Mouse (Mus musculus): ENCODE measurements around the gene Gm6509. TPM values are rescaled to one million over a fixed set of nuclear protein-coding genes. Genes with fewer than 3 reads are reported as not detected.
"Not testable (repeated sequence)": the region's sequence is repeated elsewhere in the genome, so short reads cannot be mapped to it uniquely, and the experiment has no call there.

Gene Gm6509
- polyA plus RNA-seq (2015; fragmentation: Nextera tagmentation; extraction: Ambion mirVana), result not detected in 2 replicates

GRCm38 (mm10) chr5:94623679-94624078, at the start of gene Gm6509:
Gene Gm6509 (plus strand): TSS chr5:94623979.
- H3K27ac ChIP-seq, result not testable (repeated sequence)
- no CpG with 5 or more reads among the region's 2 CpGs for WGBS

DNA sequence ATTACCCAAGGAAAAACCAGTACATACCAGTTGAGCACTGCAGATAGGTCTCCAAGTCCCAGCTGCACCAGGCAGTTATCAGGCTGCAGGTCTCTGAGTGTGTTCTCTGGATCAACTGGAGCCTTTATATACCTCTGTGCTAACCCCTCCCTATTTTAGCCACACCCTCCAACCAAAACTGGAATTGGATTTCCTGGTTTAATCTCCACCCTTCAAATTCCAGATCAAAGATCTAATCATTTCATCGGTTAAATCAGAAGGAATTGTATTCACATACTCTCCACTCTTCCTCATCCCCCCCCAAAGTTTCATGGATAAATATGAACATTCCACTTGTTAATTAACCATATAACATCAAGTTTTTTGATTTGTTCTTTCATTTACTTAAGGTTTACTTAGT, 7.5 kb upstream of the Gm6509 start, which contains the start of gene Gm3147:
Gm3147 (minus strand) TSS at position 101 of the 400 bp plus-strand sequence.
- WGBS, result no CpG with 5 or more reads among the region's 1 CpGs
- H3K4me2 ChIP-seq (ENCODE audit: low read length); H3K9me3 ChIP-seq (replicated peaks; ENCODE audit: low read length); DNase-seq (ENCODE audit: low spot score); ATAC-seq (replicated peaks; ENCODE audit: low FRiP score, low read depth); H3K9ac ChIP-seq (ENCODE audit: low read depth, low read length); H3K36me3 ChIP-seq (ENCODE audit: insufficient read depth, low read length); H3K4me3 ChIP-seq (replicated peaks; ENCODE audit: low read depth, low read length); H3K4me1 ChIP-seq (replicated peaks; ENCODE audit: insufficient read depth, low read length); H3K27ac ChIP-seq; H3K27me3 ChIP-seq (ENCODE audit: insufficient read depth, low read length): not testable (repeated sequence)

More at GRCm38 (mm10) chr5:94623679-94624078, at the start of gene Gm6509:
- not testable (repeated sequence) for H3K4me3 ChIP-seq (replicated peaks; ENCODE audit: low read depth, low read length); H3K9ac ChIP-seq (ENCODE audit: low read depth, low read length); DNase-seq (ENCODE audit: low spot score); H3K4me1 ChIP-seq (replicated peaks; ENCODE audit: insufficient read depth, low read length); H3K4me2 ChIP-seq (ENCODE audit: low read length); ATAC-seq (replicated peaks; ENCODE audit: low FRiP score, low read depth); H3K27me3 ChIP-seq (ENCODE audit: insufficient read depth, low read length); H3K36me3 ChIP-seq (ENCODE audit: insufficient read depth, low read length); H3K9me3 ChIP-seq (replicated peaks; ENCODE audit: low read length)

DNA sequence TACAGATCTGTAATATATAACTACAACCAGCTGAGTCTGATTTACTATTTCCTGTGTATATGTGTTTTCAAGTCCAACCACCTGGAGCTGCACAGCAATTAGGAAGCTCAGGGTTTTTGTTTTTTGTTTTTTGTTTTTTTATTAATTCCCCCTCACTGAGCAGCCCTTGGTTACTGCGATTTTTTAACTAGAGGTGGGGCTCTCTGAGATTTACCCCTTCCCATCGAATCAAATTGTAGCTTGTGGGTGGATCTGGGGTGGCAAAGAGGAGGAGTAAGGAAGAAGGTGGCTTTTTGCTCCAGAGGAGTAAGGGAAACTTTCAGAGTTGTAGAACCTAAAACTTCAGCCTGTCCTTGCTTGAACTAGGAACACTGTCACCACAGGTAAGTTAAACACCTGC, 24.3 kb downstream of the Gm6509 start, which contains the start of gene Gm6205:
Gm6205 (plus strand) TSS at position 301 of the 400 bp plus-strand sequence.
- ATAC-seq (replicated peaks; ENCODE audit: low FRiP score, low read depth); H3K27me3 ChIP-seq (ENCODE audit: insufficient read depth, low read length); H3K36me3 ChIP-seq (ENCODE audit: insufficient read depth, low read length); H3K4me1 ChIP-seq (replicated peaks; ENCODE audit: insufficient read depth, low read length); H3K4me3 ChIP-seq (replicated peaks; ENCODE audit: low read depth, low read length); H3K27ac ChIP-seq; H3K9me3 ChIP-seq (replicated peaks; ENCODE audit: low read length); DNase-seq (ENCODE audit: low spot score); H3K4me2 ChIP-seq (ENCODE audit: low read length); H3K9ac ChIP-seq (ENCODE audit: low read depth, low read length): not testable (repeated sequence)
- WGBS, result no CpG with 5 or more reads among the region's 2 CpGs

Other genes with a start within 250 kb of the Gm6509 start
- gene Gm7682, start 178.2 kb upstream of the Gm6509 start, polyA plus RNA-seq (2015; fragmentation: Nextera tagmentation; extraction: Ambion mirVana), result not detected in 2 replicates
- gene Gm3139, start 97.7 kb upstream of the Gm6509 start, polyA plus RNA-seq (2015; fragmentation: Nextera tagmentation; extraction: Ambion mirVana), result not detected in 2 replicates
- gene Gm3147, start 7.6 kb upstream of the Gm6509 start, polyA plus RNA-seq (2015; fragmentation: Nextera tagmentation; extraction: Ambion mirVana), result not detected in 2 replicates
- gene Gm6205, start 24.4 kb downstream of the Gm6509 start, polyA plus RNA-seq (2015; fragmentation: Nextera tagmentation; extraction: Ambion mirVana), result not detected in 2 replicates
- not detected in 2 replicates for gene Gm3183, start 241.5 kb downstream of the Gm6509 start, polyA plus RNA-seq (2015; fragmentation: Nextera tagmentation; extraction: Ambion mirVana)